Mouse (Mus musculus) lung, embryonic 14.5 days (tissue): ENCODE measurements around the gene Nfx1. TPM values are rescaled to one million over a fixed set of nuclear protein-coding genes. Genes with fewer than 3 reads are reported as not detected.
A peak's percentile ranks its signal among the peaks of the same experiment; 100 is the strongest.

Experiments used
- ATAC-seq: fragments of 200-750 bp; cut with Nextera tagmentation; 2 replicates; pipeline ENCODE4 v1.8.0; 2017; ENCODE audit warnings: mild to moderate bottlenecking, moderate TSS enrichment, moderate library complexity; ENCODE audit not compliant: insufficient read depth
- DNase-seq: peaks from one replicate; pipeline ENCODE4 v3.0.0-alpha.2; 2015
- H3K27ac ChIP-seq: fragments of 300-500 bp; sonication (generic); 2 replicates; pipeline ENCODE4 v1.5.1; 2014; ENCODE audit warnings: low read depth, mild to moderate bottlenecking, moderate library complexity
- H3K27me3 ChIP-seq: fragments of 300-500 bp; sonication (generic); 2 replicates; pipeline ENCODE4 v1.6.1; 2014; ENCODE audit warnings: low read length, control low read depth; ENCODE audit not compliant: insufficient read depth
- H3K36me3 ChIP-seq: fragments of 300-500 bp; sonication (generic); 2 replicates; pipeline ENCODE4 v1.6.1; 2014; ENCODE audit warnings: control low read depth; ENCODE audit not compliant: insufficient read depth
- H3K4me1 ChIP-seq: fragments of 300-500 bp; sonication (generic); 2 replicates; pipeline ENCODE4 v1.6.1; 2014; ENCODE audit warnings: antibody characterized with exemption, control low read depth; ENCODE audit not compliant: insufficient read depth
- H3K4me2 ChIP-seq: fragments of 300-500 bp; sonication (generic); 2 replicates; pipeline ENCODE4 v1.6.1; 2014; ENCODE audit warnings: mild to moderate bottlenecking
- H3K4me3 ChIP-seq: fragments of 300-500 bp; sonication (generic); 2 replicates; pipeline ENCODE4 v1.5.1; 2014; ENCODE audit warnings: low read depth, low read length
- H3K9ac ChIP-seq: fragments of 300-500 bp; sonication (generic); 2 replicates; pipeline ENCODE4 v1.6.1; 2014
- H3K9me3 ChIP-seq: fragments of 300-500 bp; sonication (generic); 2 replicates; pipeline ENCODE4 v1.6.1; 2016; ENCODE audit warnings: low read depth, low read length, control low read depth
- CTCF ChIP-seq: IDR thresholded peaks from 2 replicates; pipeline ENCODE4 v1.5.1; 2016; ENCODE audit warnings: antibody characterized with exemption, low read depth
- WGBS: fragments of 180-500 bp; shearing (Covaris S2); extraction: QIAGEN DNeasy Blood & Tissue Kit; methylation state at CpG from one replicate; pipeline ENCODE4 v1.1.7; 2014; 5-methylcytosine and 5-hydroxymethylcytosine counted together
- microRNA-seq: library from miRNA; unstranded; fragments of <30 nt; microRNA quantifications from one replicate; pipeline ENCODE4, GENCODE M21; 2016; ENCODE audit warnings: borderline number of aligned reads
- polyA plus RNA-seq: library from polyadenylated mRNA; unstranded; fragments of >200 nt; fragmentation: Nextera tagmentation; extraction: Ambion mirVana; gene quantifications from 2 replicates; pipeline ENCODE4 v1.2.1, GENCODE M21; 2014

The Nfx1 gene
- polyA plus RNA-seq, 1 experiment from 2014 or later: 95.7 TPM

DNA sequence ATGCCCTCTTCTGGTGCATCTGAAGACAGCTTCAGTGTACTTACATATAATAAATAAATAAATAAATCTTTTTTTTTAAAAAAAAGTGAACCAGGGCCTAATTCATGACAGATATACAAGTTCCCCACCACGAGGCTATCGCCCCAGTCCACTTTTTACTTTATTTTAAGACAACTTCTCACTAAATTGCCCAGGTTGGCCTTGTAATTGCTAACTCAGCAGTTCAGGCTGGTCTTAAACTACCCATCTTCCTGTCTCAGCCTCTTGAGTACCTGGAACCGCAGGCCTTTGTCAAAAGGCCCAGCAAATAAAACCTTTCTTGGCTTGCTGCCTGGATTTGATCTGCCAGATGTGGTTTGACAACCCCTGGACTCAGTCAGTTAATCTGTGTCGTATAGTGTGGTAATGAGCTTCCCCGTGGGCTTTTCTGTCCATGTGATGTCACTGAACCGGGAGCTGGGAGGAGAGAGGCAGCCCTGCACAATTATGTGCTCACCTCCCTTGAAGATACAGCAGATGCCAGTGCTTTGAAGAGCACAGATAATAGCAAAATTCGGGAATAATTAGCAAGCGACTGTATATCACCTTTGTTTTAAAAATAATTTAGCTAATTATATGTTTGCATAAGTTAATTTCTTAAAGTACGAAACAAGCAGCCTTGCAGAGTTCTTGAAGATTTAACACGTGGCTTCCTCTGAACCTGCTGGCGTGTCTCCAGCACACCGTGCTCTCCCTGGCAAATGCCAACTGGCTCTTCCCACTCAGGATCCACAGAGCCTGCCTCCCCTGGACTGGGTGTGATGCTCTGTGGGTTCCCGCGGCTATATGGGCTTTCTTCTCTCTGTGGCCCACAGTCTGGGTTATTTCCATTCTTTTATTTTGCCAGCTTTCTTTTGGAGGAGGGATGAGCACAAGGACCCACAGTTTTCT is 101.1 kb downstream of the Nfx1 start:
- no peak overlapping the region for H3K27ac ChIP-seq
- H3K36me3 ChIP-seq: no peaks in the 10 kb centered on the region
- no peak for DNase-seq
- no peaks in the 10 kb centered on the region for H3K27me3 ChIP-seq
- TF ChIP-seq CTCF: no peak
- 72% methylated on average over 14 of the region's 14 CpGs for WGBS
- H3K4me2 ChIP-seq: no peak overlapping the region
- no peak overlapping the region for H3K9ac ChIP-seq
- no peak overlapping the region for H3K4me3 ChIP-seq
- ATAC-seq: no peak
- H3K4me1 ChIP-seq: no peaks in the 10 kb centered on the region
- H3K9me3 ChIP-seq: no peaks in the 10 kb centered on the region

DNA sequence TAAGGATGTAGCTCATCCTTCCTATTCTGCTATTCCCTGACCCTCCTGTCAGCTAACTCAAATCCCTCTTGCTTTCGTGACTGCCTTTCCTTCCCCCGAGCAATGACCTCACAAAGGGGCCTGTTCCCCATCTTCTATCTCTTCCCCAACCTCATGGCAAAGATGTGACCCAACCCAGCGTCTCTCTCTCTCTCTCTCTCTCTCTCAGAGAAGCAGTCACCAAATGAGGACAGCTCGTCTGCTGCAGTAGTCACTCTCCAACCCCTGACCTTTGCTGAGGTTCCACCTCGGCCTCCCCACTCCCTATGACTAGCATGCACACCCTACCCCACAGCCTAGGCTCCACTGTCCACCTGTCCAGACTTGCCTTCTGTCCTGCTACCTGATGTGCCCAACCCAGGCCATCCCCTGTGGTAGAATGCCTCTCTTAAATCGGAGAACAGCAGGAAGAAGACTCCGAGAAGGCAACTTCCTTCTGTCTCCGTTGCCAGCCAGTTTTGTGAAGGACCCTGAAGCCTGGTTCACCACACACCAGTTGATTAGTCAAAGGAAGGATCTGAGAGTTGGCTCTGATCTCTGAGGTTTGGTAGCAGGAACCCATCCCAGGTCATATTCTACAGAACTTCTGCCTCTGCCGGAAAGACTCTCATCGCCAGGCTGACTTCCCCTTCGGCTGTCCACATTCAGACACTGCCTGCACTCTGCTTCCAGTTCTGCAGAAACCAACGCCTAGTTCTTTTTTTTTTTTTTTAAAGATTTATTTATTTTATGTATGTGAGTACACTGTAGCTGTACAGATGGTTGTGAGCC is 102.5 kb downstream of the Nfx1 start:
- ATAC-seq: no peak
- TF ChIP-seq CTCF: no peak
- H3K4me2 ChIP-seq: no peak overlapping the region
- no peaks in the 10 kb centered on the region for H3K9me3 ChIP-seq
- no peak overlapping the region for H3K9ac ChIP-seq
- WGBS: 69% methylated on average over 12 of the region's 12 CpGs
- H3K4me1 ChIP-seq: no peaks in the 10 kb centered on the region
- H3K36me3 ChIP-seq: no peaks in the 10 kb centered on the region
- H3K27me3 ChIP-seq: no peaks in the 10 kb centered on the region
- H3K27ac ChIP-seq: no peak overlapping the region
- no peak for DNase-seq
- no peak overlapping the region for H3K4me3 ChIP-seq

GRCm38 (mm10) chr4:41074461-41074860 is 103.8 kb downstream of the Nfx1 start:
- 60% methylated on average over 6 of the region's 6 CpGs for WGBS
- Histone ChIP-seq H3K36me3 (no peaks in the 10 kb centered on the region), H3K9ac (no peak overlapping the region), H3K9me3 (no peaks in the 10 kb centered on the region), H3K4me1 (no peaks in the 10 kb centered on the region), H3K27me3 (no peaks in the 10 kb centered on the region), H3K4me3 (no peak overlapping the region), H3K4me2 (no peak overlapping the region), H3K27ac (no peak overlapping the region)
- DNase-seq: no peak
- no peak for TF ChIP-seq CTCF
- ATAC-seq: no peak

Small RNAs within 50 kb of the gene (microRNA-seq; reads per million reads assigned to microRNA genes)
- 2.9 reads per million, percentile 7 among the genes with 10 or more reads in this experiment for gene Mir3094

Other genes with a start within 250 kb of the Nfx1 start
- gene Dnaja1, start 248.8 kb upstream of the Nfx1 start, polyA plus RNA-seq: 386 and 393 TPM in 2 replicates
- 159 and 165 TPM in 2 replicates for gene Smu1, start 213.0 kb upstream of the Nfx1 start, polyA plus RNA-seq
- 64.4 and 66.5 TPM in 2 replicates for gene B4galt1, start 116.9 kb upstream of the Nfx1 start, polyA plus RNA-seq
- 0.58 TPM in 1 of 2 replicates, not detected in the other for gene Spink4, start 50.9 kb upstream of the Nfx1 start, polyA plus RNA-seq
- gene Bag1, start 22.6 kb upstream of the Nfx1 start, polyA plus RNA-seq: 210 and 228 TPM in 2 replicates
- gene Chmp5, start 22.5 kb upstream of the Nfx1 start, polyA plus RNA-seq: 90.7 and 97.6 TPM in 2 replicates
- gene Aqp7, start 77.2 kb downstream of the Nfx1 start, polyA plus RNA-seq: not detected in 2 replicates
- gene Aqp3, start 127.3 kb downstream of the Nfx1 start, polyA plus RNA-seq: 0.24 and 0.51 TPM in 2 replicates
- 27.2 and 32.4 TPM in 2 replicates for gene Nol6, start 153.5 kb downstream of the Nfx1 start, polyA plus RNA-seq
- 89.5 and 92.5 TPM in 2 replicates for gene Ube2r2, start 164.8 kb downstream of the Nfx1 start, polyA plus RNA-seq